Mouse (Mus musculus): ENCODE measurements around the gene Nhlh1. TPM values are rescaled to one million over a fixed set of nuclear protein-coding genes. Genes with fewer than 3 reads are reported as not detected.

The Nhlh1 gene
- polyA plus RNA-seq (2012; rRNA removed) (not detected in 2 replicates), polyA plus RNA-seq (2014; fragmentation: Nextera tagmentation; extraction: Ambion mirVana) (not detected in 2 replicates)

GRCm38 (mm10) chr1:172057491-172057921 is at the start of gene Nhlh1:
TSS of gene Nhlh1 (minus strand) at chr1:172057573.
- peak; percentile 8; the same call in 1 of the 2 replicates for ATAC-seq (ENCODE audit: insufficient read depth)
- Histone ChIP-seq H3K36me3 (replicated peaks; ENCODE audit: control insufficient read depth, insufficient read depth, low read depth) (no peaks in the 10 kb centered on the region), H3K4me1 (replicated peaks; ENCODE audit: control insufficient read depth in 2 of 2, insufficient read depth in 2 of 2, low read length in 1 of 2) (no peaks in the 10 kb centered on the region), H3K9ac (replicated peaks) (no peak within 1 kb of the TSS), H3K4me2 (ENCODE audit: low read depth) (no peak within 1 kb of the TSS), H3K4me3 (ENCODE audit: insufficient read depth in 1 of 2, low read depth in 2 of 2, low read length in 2 of 2) (no peak within 1 kb of the TSS), H3K27me3 (ENCODE audit: control insufficient read depth, insufficient read depth, low read length) (peaks cover 27% of the 10 kb centered on the region), H3K9me3 (ENCODE audit: control insufficient read depth, low read length) (no peaks in the 10 kb centered on the region), H3K27ac (no peak within 1 kb of the TSS)
- 42% methylated on average over 2 of the region's 2 CpGs for WGBS (ENCODE audit: insufficient replicate concordance)
- TF ChIP-seq CTCF (IDR thresholded peaks at IDR 0.05; ENCODE audit: low read depth) = no peak
- TF ChIP-seq EP300 (IDR thresholded peaks at IDR 0.05; ENCODE audit: low read depth) = no peak
- no peak for DNase-seq (ENCODE audit: low read depth in 3 of 3, low spot score in 3 of 3)

GRCm38 (mm10) chr1:172105101-172105500 is 47.7 kb upstream of the Nhlh1 start:
- ATAC-seq (ENCODE audit: insufficient read depth) (no peak), DNase-seq (ENCODE audit: low read depth in 3 of 3, low spot score in 3 of 3) (no peak)
- Histone ChIP-seq H3K9me3 (ENCODE audit: control insufficient read depth, low read length) (no peaks in the 10 kb centered on the region), H3K9ac (replicated peaks) (no peak overlapping the region), H3K27ac (no peak overlapping the region), H3K36me3 (replicated peaks; ENCODE audit: control insufficient read depth, insufficient read depth, low read depth) (peaks cover 80% of the 10 kb centered on the region), H3K27me3 (ENCODE audit: control insufficient read depth, insufficient read depth, low read length) (no peaks in the 10 kb centered on the region), H3K4me3 (ENCODE audit: insufficient read depth in 1 of 2, low read depth in 2 of 2, low read length in 2 of 2) (no peak overlapping the region), H3K4me2 (ENCODE audit: low read depth) (no peak overlapping the region), H3K4me1 (replicated peaks; ENCODE audit: control insufficient read depth in 2 of 2, insufficient read depth in 2 of 2, low read length in 1 of 2) (no peaks in the 10 kb centered on the region)
- TF ChIP-seq EP300 (IDR thresholded peaks at IDR 0.05; ENCODE audit: low read depth) = no peak
- no peak for TF ChIP-seq CTCF (IDR thresholded peaks at IDR 0.05; ENCODE audit: low read depth)
- WGBS (ENCODE audit: insufficient replicate concordance) = 81% methylated on average over 11 of the region's 11 CpGs

- Histone ChIP-seq H3K9me3 (ENCODE audit: control insufficient read depth, low read length) (no peaks in the 10 kb centered on the region), H3K27ac (no peak overlapping the region), H3K36me3 (replicated peaks; ENCODE audit: control insufficient read depth, insufficient read depth, low read depth) (peaks cover 76% of the 10 kb centered on the region), H3K9ac (replicated peaks) (no peak overlapping the region), H3K4me2 (ENCODE audit: low read depth) (no peak overlapping the region), H3K27me3 (ENCODE audit: control insufficient read depth, insufficient read depth, low read length) (no peaks in the 10 kb centered on the region), H3K4me1 (replicated peaks; ENCODE audit: control insufficient read depth in 2 of 2, insufficient read depth in 2 of 2, low read length in 1 of 2) (no peaks in the 10 kb centered on the region), H3K4me3 (ENCODE audit: insufficient read depth in 1 of 2, low read depth in 2 of 2, low read length in 2 of 2) (no peak overlapping the region)
- 84% methylated on average over 4 of the region's 4 CpGs for WGBS (ENCODE audit: insufficient replicate concordance)
- ATAC-seq (ENCODE audit: insufficient read depth) (no peak), DNase-seq (ENCODE audit: low read depth in 3 of 3, low spot score in 3 of 3) (no peak)
- no peak for TF ChIP-seq EP300 (IDR thresholded peaks at IDR 0.05; ENCODE audit: low read depth)
- TF ChIP-seq CTCF (IDR thresholded peaks at IDR 0.05; ENCODE audit: low read depth) = no peak
Observed at GRCm38 (mm10) chr1:172103619-172104018, 46.2 kb upstream of the Nhlh1 start.

GRCm38 (mm10) chr1:172099325-172100033 is 42.1 kb upstream of the Nhlh1 start:
- no peak for ATAC-seq (ENCODE audit: insufficient read depth)
- Histone ChIP-seq H3K4me3 (ENCODE audit: insufficient read depth in 1 of 2, low read depth in 2 of 2, low read length in 2 of 2) (no peak overlapping the region), H3K9me3 (ENCODE audit: control insufficient read depth, low read length) (no peaks in the 10 kb centered on the region), H3K4me2 (ENCODE audit: low read depth) (no peak overlapping the region), H3K9ac (replicated peaks) (no peak overlapping the region), H3K36me3 (replicated peaks; ENCODE audit: control insufficient read depth, insufficient read depth, low read depth) (peaks cover 54% of the 10 kb centered on the region), H3K27ac (no peak overlapping the region), H3K27me3 (ENCODE audit: control insufficient read depth, insufficient read depth, low read length) (no peaks in the 10 kb centered on the region), H3K4me1 (replicated peaks; ENCODE audit: control insufficient read depth in 2 of 2, insufficient read depth in 2 of 2, low read length in 1 of 2) (no peaks in the 10 kb centered on the region)
- DNase-seq (ENCODE audit: low read depth in 3 of 3, low spot score in 3 of 3) = no peak
- no peak for TF ChIP-seq CTCF (IDR thresholded peaks at IDR 0.05; ENCODE audit: low read depth)
- TF ChIP-seq EP300 (IDR thresholded peaks at IDR 0.05; ENCODE audit: low read depth) = no peak
- 79% methylated on average over 6 of the region's 6 CpGs for whole genome bisulfite sequencing (ENCODE audit: insufficient replicate concordance)

GRCm38 (mm10) chr1:172095202-172095601 is 37.8 kb upstream of the Nhlh1 start:
- DNase-seq (ENCODE audit: low read depth in 3 of 3, low spot score in 3 of 3) (no peak), ATAC-seq (ENCODE audit: insufficient read depth) (no peak)
- Histone ChIP-seq H3K4me1 (replicated peaks; ENCODE audit: control insufficient read depth in 2 of 2, insufficient read depth in 2 of 2, low read length in 1 of 2) (no peaks in the 10 kb centered on the region), H3K9me3 (ENCODE audit: control insufficient read depth, low read length) (no peaks in the 10 kb centered on the region), H3K27ac (no peak overlapping the region), H3K4me2 (ENCODE audit: low read depth) (no peak overlapping the region), H3K4me3 (ENCODE audit: insufficient read depth in 1 of 2, low read depth in 2 of 2, low read length in 2 of 2) (no peak overlapping the region), H3K36me3 (replicated peaks; ENCODE audit: control insufficient read depth, insufficient read depth, low read depth) (peaks cover 43% of the 10 kb centered on the region), H3K27me3 (ENCODE audit: control insufficient read depth, insufficient read depth, low read length) (no peaks in the 10 kb centered on the region), H3K9ac (replicated peaks) (no peak overlapping the region)
- TF ChIP-seq CTCF (IDR thresholded peaks at IDR 0.05; ENCODE audit: low read depth) (no peak), EP300 (IDR thresholded peaks at IDR 0.05; ENCODE audit: low read depth) (no peak)
- 35% methylated on average over 6 of the region's 6 CpGs for WGBS (ENCODE audit: insufficient replicate concordance)

All from liver, embryonic 14.5 days (tissue).